Mouse (Mus musculus): ENCODE measurements around the gene Chil1. TPM values are rescaled to one million over a fixed set of nuclear protein-coding genes. Genes with fewer than 3 reads are reported as not detected.

Gene Chil1
- polyA plus RNA-seq, 1 experiment = not detected

DNA sequence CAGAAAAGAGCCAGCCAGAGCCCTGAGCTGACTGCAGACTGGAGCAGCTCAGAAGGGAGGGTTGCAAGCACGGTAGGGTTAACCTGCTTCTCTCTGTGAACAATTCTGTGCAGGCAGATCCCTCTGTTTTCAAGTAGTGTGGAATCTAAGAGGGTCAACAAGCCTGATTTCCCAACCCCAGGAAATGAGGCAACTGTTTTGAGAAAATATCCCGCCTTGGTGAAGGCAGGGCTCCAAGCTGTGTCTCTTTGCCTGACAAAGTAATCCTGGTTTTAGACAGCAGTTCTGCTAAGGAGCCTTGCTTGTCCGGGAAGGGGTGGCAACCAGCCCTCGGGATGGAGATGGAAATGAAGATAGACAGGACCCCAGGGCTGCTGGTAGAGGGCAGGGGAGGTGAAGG lies 17.5 kb upstream of the Chil1 start:
- TF ChIP-seq GATA1 (IDR thresholded peaks at IDR 0.05; ENCODE audit: low read length) = no peak

DNA sequence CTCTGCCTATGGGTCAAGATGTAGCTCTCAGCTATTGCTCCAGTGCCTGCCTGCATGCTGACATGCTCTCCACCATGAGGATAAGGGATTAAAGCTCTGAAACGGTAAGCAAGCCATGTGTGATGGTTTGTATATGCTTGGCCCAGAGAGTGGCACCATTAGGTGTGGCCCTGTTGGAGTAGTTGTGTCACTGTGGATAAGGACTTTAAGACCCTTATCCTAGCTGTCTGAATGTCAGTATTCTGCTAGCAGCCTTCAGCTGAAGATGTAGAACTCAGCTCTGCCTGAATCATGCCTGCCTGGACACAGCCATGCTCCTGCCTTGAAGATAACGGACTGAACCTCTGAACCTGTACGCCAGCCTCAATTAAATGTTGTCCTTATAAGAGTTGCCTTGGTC lies 15.4 kb upstream of the Chil1 start:
- TF ChIP-seq GATA1 (IDR thresholded peaks at IDR 0.05; ENCODE audit: low read length) = no peak

DNA sequence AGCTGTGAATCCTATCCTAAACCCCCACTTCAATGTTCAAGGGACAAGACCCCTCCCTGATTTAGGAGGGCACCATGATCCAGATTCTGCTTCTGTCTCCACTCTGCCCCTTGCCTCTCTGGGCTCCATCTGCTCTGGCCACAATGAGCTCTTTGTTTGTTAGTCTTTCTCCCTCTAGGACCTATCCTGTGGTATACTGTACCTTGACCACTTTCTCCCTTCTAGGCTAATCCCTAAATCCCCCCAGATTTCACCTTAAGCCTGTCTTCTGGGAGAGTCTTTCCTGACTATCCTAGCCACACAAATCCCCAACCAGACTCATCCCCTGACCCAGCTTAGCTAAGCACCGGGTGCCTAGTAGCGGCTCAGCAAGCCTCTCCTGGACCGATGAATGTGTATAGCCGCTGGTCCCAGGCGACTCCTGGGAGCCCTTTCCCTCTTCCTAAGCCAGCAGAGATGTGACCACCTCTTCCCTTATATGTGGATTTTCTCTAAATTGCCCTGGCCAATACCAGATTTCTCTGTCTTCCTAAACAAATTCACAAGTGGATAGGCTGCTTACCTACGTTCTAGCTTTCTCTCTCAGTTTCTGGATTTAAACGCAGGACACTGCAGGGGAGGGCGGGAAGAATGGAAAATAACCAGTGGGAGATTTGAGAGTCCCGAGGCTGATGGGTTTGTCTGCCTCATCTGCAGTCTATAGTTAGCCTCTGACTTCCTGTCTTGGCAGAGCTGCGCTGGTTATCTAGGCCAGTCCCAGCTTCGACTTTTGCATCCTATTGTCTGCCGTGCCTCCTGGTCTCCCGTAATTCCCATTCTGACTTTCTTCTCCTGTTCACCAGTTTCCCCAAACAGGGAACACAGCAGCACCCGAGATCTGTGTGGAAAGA lies 14.3 kb upstream of the Chil1 start:
- TF ChIP-seq GATA1 (IDR thresholded peaks at IDR 0.05; ENCODE audit: low read length) = no peak

GRCm38 (mm10) chr1:134168567-134168966 lies 13.4 kb upstream of the Chil1 start:
- no peak for TF ChIP-seq GATA1 (IDR thresholded peaks at IDR 0.05; ENCODE audit: low read length)

GRCm38 (mm10) chr1:134168985-134169697 lies 12.8 kb upstream of the Chil1 start:
- TF ChIP-seq GATA1 (IDR thresholded peaks at IDR 0.05; ENCODE audit: low read length) = no peak

- no peak for TF ChIP-seq GATA1 (IDR thresholded peaks at IDR 0.05; ENCODE audit: low read length)
Measured at GRCm38 (mm10) chr1:134173081-134173480, 8.9 kb upstream of the Chil1 start.

DNA sequence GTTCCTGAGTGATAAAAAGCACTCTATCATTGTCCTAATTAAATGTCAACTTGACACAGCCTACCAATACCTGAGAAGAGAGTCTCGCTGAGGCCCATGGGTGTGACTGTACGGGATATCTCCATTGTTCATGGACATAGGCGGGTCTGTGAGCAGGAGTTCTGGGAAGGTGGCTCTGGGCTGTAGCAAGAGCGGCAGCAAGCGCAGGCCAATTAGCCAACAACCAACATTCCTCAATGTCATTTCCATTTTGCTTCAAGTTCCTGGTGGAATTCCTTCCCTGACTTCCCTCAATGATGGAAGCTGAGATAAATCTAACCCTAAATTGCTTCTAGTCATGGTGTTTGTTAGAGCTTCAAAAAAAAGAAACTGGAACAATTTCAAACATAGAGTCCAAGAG lies 4.0 kb upstream of the Chil1 start:
- TF ChIP-seq GATA1 (IDR thresholded peaks at IDR 0.05; ENCODE audit: low read length) = no peak

GRCm38 (mm10) chr1:134184089-134184488 lies 2.1 kb downstream of the Chil1 start:
- TF ChIP-seq GATA1 (IDR thresholded peaks at IDR 0.05; ENCODE audit: low read length) = no peak

GRCm38 (mm10) chr1:134188217-134188616 lies 6.2 kb downstream of the Chil1 start:
- TF ChIP-seq GATA1 (IDR thresholded peaks at IDR 0.05; ENCODE audit: low read length) = no peak

DNA sequence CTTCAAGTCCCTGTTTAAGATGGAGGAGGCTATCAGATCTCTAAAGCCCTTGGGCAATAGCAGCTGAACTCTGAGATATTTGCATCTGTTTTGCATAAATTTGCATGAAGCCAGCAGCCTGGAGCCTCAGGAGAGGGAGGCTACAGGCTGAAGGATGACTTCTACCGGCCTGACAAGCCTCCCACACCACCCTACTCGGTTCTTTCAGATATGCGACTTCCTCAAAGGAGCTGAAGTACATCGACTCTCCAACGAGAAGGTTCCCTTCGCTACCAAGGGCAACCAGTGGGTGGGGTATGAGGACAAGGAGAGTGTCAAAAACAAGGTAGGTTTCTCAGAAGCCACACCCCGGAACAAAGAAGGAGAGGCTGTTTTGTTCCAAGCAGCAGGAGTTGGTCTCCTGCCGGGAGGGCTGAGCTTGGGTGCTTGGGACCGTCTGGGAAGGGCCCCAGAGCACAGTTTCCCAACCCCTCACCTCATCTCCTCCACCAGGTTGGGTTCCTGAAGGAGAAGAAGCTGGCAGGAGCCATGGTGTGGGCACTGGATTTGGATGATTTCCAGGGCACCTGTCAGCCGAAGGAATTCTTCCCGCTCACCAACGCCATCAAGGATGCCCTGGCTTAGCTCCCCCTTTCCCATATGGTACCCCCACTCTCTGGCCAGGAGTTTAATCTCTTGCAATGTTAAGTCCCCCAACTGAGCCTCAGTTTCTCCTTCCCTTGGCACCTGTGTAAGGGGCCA lies 7.2 kb downstream of the Chil1 start:
- TF ChIP-seq GATA1 (IDR thresholded peaks at IDR 0.05; ENCODE audit: low read length) = no peak

GRCm38 (mm10) chr1:134191192-134191591 lies 9.2 kb downstream of the Chil1 start:
- TF ChIP-seq GATA1 (IDR thresholded peaks at IDR 0.05; ENCODE audit: low read length) = no peak

DNA sequence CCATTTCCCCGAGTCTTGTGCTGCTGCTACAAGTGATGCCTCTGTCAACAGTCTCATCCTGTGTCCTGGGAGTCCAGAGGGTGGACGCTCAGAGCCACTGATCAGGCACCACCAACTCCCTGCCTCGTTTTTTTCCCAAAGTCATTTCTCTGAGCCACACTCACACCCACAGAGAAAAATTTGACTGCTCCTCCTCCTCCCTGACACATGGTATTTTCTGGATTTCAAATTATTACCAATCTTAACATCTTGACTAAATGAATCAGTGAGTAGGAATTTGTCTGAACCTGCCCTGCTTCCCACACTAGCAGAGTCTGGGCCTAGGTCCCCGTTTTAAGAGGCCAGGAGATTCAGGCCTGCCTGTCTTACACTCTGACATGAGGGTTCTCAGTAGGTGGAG lies 10.0 kb downstream of the Chil1 start:
- no peak for TF ChIP-seq GATA1 (IDR thresholded peaks at IDR 0.05; ENCODE audit: low read length)

GRCm38 (mm10) chr1:134193126-134193525 lies 11.2 kb downstream of the Chil1 start, which contains the start of gene Mybph:
Gene Mybph, plus strand, starts transcription at chr1:134193448.
- no peak for TF ChIP-seq GATA1 (IDR thresholded peaks at IDR 0.05; ENCODE audit: low read length)

- TF ChIP-seq GATA1 (IDR thresholded peaks at IDR 0.05; ENCODE audit: low read length) = no peak
Measured at GRCm38 (mm10) chr1:134193674-134194197, 11.8 kb downstream of the Chil1 start.

GRCm38 (mm10) chr1:134194298-134195022 lies 12.5 kb downstream of the Chil1 start:
- TF ChIP-seq GATA1 (IDR thresholded peaks at IDR 0.05; ENCODE audit: low read length) = no peak
